Mouse (Mus musculus) ES-E14 (cell line): ENCODE measurements around the gene Lrrc46. TPM values are rescaled to one million over a fixed set of nuclear protein-coding genes. Genes with fewer than 3 reads are reported as not detected.

Source experiments
- DNase-seq: peaks from one replicate; pipeline ENCODE4 v3.0.0-alpha.2; 2013; ENCODE audit warnings: low read depth, low spot score
- H3K27ac ChIP-seq: 2 replicates; pipeline ENCODE4 v1.5.1; 2012; ENCODE audit warnings: low read depth, mild to moderate bottlenecking, low read length, moderate library complexity, mixed read lengths; ENCODE audit not compliant: poor library complexity, insufficient read depth, severe bottlenecking
- H3K36me3 ChIP-seq: 2 replicates; pipeline ENCODE4 v1.6.1; 2012; ENCODE audit warnings: mild to moderate bottlenecking, low read length, moderate library complexity, mixed read lengths; ENCODE audit not compliant: control insufficient read depth, poor library complexity, insufficient read depth, severe bottlenecking
- H3K4me1 ChIP-seq, 2 experiments: fragments of 150-350 bp in 1 of 2; sonication (generic) in 1 of 2; 2 replicates each; pipeline ENCODE4 v1.6.1; 2012; ENCODE audit warnings: low read length in 2 of 2, mild to moderate bottlenecking in 1 of 2, mixed read lengths in 1 of 2; ENCODE audit not compliant: control insufficient read depth in 2 of 2, insufficient read depth in 2 of 2, poor library complexity in 1 of 2
- H3K4me3 ChIP-seq, 2 experiments: fragments of 150-350 bp in 1 of 2; sonication (generic) in 1 of 2; 2 replicates each; pipeline ENCODE4 v1.5.1; 2012; ENCODE audit warnings: low read length in 2 of 2, low read depth in 1 of 2, mild to moderate bottlenecking in 1 of 2, mixed read lengths in 1 of 2; ENCODE audit not compliant: insufficient read depth in 1 of 2, poor library complexity in 1 of 2, severe bottlenecking in 1 of 2
- H3K9ac ChIP-seq: 2 replicates; pipeline ENCODE4 v1.6.1; 2012; ENCODE audit warnings: low read depth, mild to moderate bottlenecking, low read length, mixed read lengths; ENCODE audit not compliant: poor library complexity, insufficient read depth, severe bottlenecking
- H3K9me3 ChIP-seq: fragments of 150-350 bp; sonication (generic); 2 replicates; pipeline ENCODE4 v1.6.1; 2012; ENCODE audit warnings: low read depth, mild to moderate bottlenecking, low read length; ENCODE audit not compliant: control insufficient read depth, insufficient read depth
- CHD2 ChIP-seq: IDR thresholded peaks from 2 replicates; pipeline ENCODE4 v1.6.1; 2014; ENCODE audit warnings: mild to moderate bottlenecking, low read depth, low read length, inconsistent platforms
- HCFC1 ChIP-seq: IDR thresholded peaks from 2 replicates; pipeline ENCODE4 v1.6.1; 2012; ENCODE audit warnings: low read length, inconsistent platforms, borderline replicate concordance; ENCODE audit not compliant: insufficient read depth
- MAFK ChIP-seq: IDR thresholded peaks from 2 replicates; pipeline ENCODE4 v1.6.1; 2014; ENCODE audit warnings: mild to moderate bottlenecking, low read depth, low read length, inconsistent platforms; ENCODE audit not compliant: insufficient read depth
- ZC3H11A ChIP-seq: IDR thresholded peaks from 2 replicates; pipeline ENCODE4 v1.6.1; 2012; ENCODE audit warnings: low read depth, mild to moderate bottlenecking, inconsistent platforms, low read length, borderline replicate concordance
- ZNF384 ChIP-seq: IDR thresholded peaks from 2 replicates; pipeline ENCODE4 v1.6.1; 2012; ENCODE audit warnings: low read depth, low read length, inconsistent platforms
- in situ Hi-C, 2 experiments: fragments of 600-800 bp; cut with MboI; formaldehyde crosslinking; loops; one replicate each; pipeline ENCODE4 v1.15.1; 2025; ENCODE audit warnings: low sequenced_read_pairs in 2 of 2, inconsistent platforms in 1 of 2; ENCODE audit not compliant: unreplicated experiment in 2 of 2
- total RNA-seq: library from RNA; depleted of rRNA; stranded (reverse); fragments of 300-350 nt; gene quantifications from 2 replicates; pipeline ENCODE4 v1.2.3, GENCODE M21; 2012

Lrrc46 gene
- total RNA-seq, 1 experiment = 0.54 TPM

DNA sequence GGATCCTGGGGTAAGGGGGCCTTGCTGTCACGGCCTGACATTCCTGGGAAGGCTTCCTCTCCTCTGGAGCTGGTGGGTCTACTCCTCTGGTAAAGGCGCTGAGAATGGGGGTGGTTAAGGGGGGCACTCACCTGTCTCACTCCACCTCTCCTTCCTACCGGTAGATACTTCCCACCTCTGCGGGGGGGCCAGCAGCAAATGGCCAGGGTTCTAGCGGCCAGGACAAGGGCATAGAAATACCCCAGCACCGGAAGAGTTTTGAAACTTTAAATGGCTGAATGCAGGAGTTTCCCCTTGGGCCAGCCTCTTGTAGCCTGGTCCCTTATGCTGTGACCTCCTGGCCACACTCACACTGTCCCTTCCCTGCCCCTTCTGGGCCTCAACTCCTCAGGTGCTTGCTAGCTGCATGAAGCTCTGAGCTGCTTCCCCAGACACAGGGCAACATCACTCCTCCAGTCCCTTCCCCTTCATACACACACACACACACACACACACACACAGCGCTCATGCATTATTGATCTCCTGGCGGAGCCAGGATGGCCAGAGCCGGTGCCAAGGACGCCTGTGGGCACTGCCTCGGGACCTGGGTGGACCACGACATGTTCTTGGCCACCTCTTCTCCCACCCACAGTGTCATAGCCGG is 9.9 kb upstream of the Lrrc46 start:
- Histone ChIP-seq H3K36me3 (peaks cover 19% of the 10 kb centered on the region; the same call in 1 of the 2 replicates), H3K4me1 (peaks cover 3 to 13% of the 10 kb centered on the region in 2 experiments; a peak in 3 of 4 replicates), H3K9ac (peak overlapping the region; percentile 66), H3K4me3 (peak overlapping the region; percentile 64 to 66), H3K9me3 (no peaks in the 10 kb centered on the region), H3K27ac (no peak overlapping the region)
- no peak for TF ChIP-seq HCFC1
- no peak for TF ChIP-seq ZC3H11A
- TF ChIP-seq MAFK = no peak
- no peak for TF ChIP-seq ZNF384
- no peak for TF ChIP-seq CHD2
- no peak for DNase-seq
- in situ Hi-C loops = no loop called here

DNA sequence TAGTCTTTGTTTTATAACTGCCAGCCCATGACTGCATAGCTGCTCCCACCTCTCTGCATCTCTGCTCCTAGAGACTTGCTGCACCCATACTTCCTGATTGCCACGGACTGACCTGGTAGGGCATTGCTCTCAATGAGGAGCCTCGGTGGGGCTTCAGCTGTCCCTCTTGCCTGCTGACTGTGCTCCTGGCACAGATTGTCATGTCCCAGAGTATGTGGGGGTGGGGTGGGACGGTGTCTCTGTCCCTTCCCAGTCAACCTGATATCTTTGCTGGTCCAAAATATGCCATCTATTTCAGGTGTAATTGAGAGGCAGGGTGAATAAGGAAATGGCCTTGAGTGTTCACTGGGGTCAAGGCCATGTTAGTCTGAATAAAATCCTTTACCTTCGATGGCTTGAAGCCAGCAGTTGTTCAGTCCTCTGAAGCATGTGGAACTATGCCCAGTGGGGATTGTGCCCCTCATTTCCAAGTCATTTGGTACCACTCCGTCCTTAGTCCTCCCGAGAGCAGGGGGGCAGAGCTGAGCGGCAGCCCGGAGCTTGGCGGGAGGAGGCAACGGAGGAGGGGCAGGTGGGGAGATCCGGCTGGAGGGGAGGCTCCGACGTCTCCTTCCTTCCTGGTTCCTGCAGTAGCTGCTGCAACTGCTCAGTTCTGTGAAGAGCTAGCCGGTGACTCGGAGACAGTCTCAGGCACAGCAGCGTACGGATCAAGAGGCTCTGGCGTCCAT is 9.2 kb upstream of the Lrrc46 start, which contains the start of gene Osbpl7:
Gene Osbpl7 (plus strand): TSS at position 413 of the 728 bp plus-strand sequence.
- Histone ChIP-seq H3K9ac (peak within 1 kb of the TSS; percentile 66), H3K27ac (no peak within 1 kb of the TSS), H3K9me3 (no peaks in the 10 kb centered on the region), H3K36me3 (peaks cover 18% of the 10 kb centered on the region; the same call in 1 of the 2 replicates), H3K4me3 (peak within 1 kb of the TSS; percentile 64 to 66), H3K4me1 (peaks cover 3 to 13% of the 10 kb centered on the region in 2 experiments; a peak in 3 of 4 replicates)
- no peak for TF ChIP-seq ZC3H11A
- TF ChIP-seq ZNF384 = no peak
- TF ChIP-seq MAFK = no peak
- TF ChIP-seq CHD2 = no peak
- TF ChIP-seq HCFC1 = no peak
- DNase-seq = no peak
- in situ Hi-C loops = no loop called here

DNA sequence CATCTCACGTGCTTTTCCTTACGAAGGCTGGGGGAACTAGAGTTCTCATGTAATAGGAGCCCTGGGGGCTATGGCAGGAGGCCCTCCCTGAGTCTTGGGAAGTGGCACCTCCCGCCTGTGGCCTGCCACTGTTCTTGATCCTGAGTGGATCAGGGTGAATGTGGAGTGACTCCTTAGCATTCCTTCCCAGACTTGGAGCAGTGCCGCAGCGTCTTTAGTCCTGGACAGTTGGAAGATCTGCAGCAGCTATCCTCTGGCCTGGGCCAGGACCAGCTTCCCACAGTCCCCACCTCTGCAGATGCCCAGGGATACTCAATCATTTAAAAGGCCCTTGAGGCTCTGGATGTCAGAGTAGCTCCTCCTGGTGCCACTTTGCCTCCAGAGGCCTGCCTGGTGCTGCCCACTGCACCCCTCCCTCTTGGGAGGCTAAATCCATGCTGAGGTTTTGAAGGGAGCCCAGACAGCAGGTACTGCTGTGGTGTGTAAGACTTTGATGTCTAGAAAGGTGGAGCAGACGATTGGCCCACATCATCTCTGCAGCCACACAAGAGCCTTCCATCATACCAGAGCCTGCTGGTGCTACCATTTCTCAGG is 8.4 kb upstream of the Lrrc46 start:
- H3K36me3 ChIP-seq = peaks cover 18% of the 10 kb centered on the region; the same call in 1 of the 2 replicates
- H3K4me3 ChIP-seq = no peak overlapping the region
- no peak for DNase-seq

DNA sequence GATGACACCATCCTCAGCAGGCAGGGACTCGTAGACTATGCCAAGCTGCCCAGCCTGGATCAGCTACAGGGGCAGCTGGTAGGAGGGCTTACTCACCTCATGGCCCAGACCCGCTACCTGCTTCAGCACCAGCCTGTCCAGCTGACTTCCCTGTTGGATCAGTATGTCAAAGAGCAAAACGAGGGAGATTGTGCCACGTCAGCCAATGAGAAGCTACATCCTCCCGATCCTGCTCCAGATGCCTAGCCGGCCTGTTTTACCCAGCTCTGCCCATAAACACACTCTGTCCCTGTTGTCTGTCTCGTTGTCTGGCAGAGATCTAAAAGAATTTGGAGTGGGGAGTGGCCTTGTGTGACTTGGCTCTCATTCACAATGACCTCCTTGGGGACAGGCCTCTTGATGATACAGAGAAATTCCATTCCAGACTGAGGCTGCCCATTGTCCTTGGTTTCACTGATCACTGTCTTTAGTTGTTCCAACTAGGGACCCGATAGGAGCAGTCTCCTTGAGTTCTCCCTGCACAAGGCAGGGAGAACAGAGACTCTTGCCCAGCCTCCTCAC is 7.0 kb upstream of the Lrrc46 start:
- H3K4me3 ChIP-seq = no peak overlapping the region
- no peak overlapping the region for H3K27ac ChIP-seq
- peaks cover 18% of the 10 kb centered on the region; the same call in 1 of the 2 replicates for H3K36me3 ChIP-seq
- no peak for TF ChIP-seq CHD2
- TF ChIP-seq ZC3H11A = no peak
- no peak for TF ChIP-seq HCFC1
- no peak for TF ChIP-seq MAFK
- no peak for TF ChIP-seq ZNF384
- H3K9me3 ChIP-seq = no peaks in the 10 kb centered on the region
- H3K4me1 ChIP-seq = peaks cover 3 to 15% of the 10 kb centered on the region in 2 experiments; a peak in 3 of 4 replicates
- DNase-seq = no peak
- in situ Hi-C loops = no loop called here
- no peak overlapping the region for H3K9ac ChIP-seq

More for the DNA sequence above, 8.4 kb upstream of the Lrrc46 start:
- in situ Hi-C loops = no loop called here
- no peak overlapping the region for H3K9ac ChIP-seq
- H3K9me3 ChIP-seq = no peaks in the 10 kb centered on the region
- H3K27ac ChIP-seq = no peak overlapping the region
- TF ChIP-seq MAFK = no peak
- no peak for TF ChIP-seq HCFC1
- TF ChIP-seq ZNF384 = no peak
- TF ChIP-seq ZC3H11A = no peak
- TF ChIP-seq CHD2 = no peak
- H3K4me1 ChIP-seq = peaks cover 3 to 13% of the 10 kb centered on the region in 2 experiments; a peak in 3 of 4 replicates
